Mouse (Mus musculus) gastrocnemius, postnatal 4 days (tissue): ENCODE results near the gene Gm17359. TPM values are rescaled to one million over a fixed set of nuclear protein-coding genes. Genes with fewer than 3 reads are reported as not detected.

ENCODE experiments used
- DNase-seq, 2 experiments: peaks; one replicate each; pipeline ENCODE4 v3.0.0; 2021 to 2022; ENCODE audit warnings: low spot score in 2 of 2, mixed read lengths in 2 of 2
- total RNA-seq, 2 experiments: library from RNA; stranded (reverse); gene quantifications; 2 replicates each; pipeline ENCODE4 v1.2.3; 2021

Gm17359 gene
- total RNA-seq, 2 experiments from 2014 or later, result not detected

DNA sequence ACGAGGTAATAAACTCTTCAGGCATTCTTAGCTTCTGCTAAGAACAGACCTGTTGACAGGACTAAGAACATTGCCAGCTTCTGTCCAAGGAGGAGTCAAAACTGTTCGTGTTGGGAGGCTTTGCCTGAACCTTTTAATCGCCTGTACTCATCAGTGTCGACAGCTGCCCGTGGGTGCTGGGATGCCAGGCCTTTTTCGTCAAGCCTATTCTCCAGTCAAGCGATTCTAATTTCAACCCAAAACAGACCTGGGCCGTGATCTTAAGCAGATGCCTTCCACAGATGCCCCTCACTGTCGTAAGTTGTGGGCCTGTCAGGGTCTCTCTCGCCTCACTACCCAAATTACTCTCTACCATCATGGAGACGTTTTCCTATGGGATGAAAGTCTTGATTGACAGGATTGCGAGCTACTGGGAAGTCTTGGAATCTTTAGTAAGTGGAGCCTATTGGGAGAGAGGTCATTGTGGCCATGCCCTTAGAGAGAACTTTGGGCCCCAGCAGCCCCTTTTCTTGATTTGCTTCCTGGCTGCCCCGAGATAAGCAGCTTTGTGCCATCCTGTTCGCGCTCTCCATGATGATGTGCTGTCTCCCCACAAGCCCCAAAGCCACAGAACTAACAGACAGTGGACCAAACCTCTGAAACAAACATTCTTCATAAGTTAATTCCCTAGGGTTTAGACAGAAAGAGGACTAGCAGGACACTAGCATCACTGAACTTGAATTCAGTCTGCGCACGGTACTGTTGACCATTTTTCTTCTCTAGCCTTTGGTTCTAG lies 6.7 kb downstream of the Gm17359 start:
- no peak for DNase-seq

DNA sequence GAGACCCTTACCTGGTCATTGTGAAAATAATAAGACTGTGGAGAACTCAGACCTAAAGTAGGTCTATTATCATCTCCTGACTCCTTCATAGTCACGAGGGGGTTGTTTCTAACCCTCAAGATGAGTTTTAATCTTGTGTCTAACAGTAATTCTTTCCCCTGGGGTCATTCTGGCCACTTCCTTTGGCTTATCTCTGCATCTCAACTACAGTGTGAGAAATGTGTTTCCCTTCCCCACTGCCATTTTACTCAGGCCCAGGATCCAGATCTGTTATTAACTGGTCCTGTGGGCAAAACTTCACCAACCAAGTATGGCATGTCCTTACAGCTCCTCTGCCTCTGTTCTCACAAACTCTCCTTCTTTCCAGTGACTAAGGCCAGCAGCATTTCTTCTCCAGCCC lies 12.8 kb downstream of the Gm17359 start:
- no peak for DNase-seq

DNA sequence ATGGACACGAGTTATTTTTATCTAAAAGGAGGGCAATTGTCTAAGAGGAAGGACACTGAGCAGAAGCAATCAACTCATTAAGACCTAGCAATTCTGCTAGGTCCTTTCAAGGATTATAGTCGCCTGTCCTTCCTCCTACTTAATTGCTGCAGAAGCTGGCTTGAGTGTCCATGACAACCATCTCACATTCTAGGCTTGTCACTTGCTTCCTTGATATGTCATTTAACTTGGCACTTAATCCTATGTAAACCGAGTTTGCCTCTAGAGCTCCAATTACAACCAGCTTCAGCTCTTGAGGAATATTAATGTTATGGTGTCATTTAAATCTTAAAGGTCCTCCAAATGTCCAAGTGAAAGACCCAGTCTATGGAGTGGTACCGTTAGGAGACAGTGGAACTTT lies 22.3 kb downstream of the Gm17359 start:
- DNase-seq, result no peak

DNA sequence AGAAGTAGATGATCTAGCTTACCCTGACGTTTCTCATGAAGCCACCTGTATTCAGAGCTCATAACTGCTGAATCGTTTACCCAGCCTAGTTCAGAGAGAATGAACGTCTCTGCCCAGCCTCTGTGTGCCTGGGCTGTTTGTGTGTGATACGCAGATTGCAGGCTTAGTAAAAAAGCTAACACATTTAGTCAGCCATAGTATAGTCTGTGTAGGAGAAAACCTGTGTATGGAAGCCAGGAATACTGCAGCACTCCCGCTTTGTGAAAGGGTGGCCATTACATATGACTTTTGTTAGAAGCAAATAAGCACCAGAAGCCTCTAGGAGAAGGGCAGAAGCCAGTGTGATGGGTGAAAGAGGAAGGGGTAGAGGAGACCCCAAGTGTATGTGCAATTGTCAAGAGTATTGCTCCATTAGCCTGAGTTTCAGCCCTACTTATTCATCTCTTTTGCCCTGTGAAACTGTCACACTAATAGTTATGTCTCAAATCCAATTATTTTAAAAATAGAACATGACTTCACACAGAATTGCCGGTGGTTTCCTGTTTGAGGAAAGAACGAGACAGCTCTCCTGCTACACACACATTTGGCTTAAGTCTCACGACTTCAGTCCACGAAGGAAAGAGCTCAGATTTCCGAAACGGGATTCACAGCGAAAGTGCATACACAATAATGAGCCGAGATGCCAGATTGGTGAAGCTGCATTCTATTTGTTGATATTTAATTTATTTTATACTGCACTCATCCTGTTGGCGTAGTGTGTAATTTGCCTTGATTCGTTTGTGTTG lies 24.0 kb downstream of the Gm17359 start:
- DNase-seq, result no peak

DNA sequence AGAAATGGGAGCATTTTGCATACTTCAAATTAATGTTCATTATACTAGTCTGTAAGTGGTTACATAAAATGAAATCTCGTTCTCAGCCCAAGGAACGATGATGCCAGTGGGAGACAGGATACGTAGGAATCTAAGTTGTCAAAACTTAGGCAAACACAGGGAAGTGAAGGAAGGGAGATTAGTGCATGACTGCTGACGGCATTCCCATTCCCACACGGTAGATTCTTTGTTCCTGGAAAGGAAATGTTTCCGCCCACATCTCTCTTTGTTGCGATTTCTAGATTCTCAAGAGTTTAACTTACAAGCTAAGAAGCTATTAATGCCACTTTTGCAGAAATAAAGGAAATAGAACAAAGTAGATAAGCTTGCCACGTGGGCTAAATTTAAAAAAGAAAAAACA lies 29.6 kb downstream of the Gm17359 start:
- DNase-seq, result no peak

DNA sequence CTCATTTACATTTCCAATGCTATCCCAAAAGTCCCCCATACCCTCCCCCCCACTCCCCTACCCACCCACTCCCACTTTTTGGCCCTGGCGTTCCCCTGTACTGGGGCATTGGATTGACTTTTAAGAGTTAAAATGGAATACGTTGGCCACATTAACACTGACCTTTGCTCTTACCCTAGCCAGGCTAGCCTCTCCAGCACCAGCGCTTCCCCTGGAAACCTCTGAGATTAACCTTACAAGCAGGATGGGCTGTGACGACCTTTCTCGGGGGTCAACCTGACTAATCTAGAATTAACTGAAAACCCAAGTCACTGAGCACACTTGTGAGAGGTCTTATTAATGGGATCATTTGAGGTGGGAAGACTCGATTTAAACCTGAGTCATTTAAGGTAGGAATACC lies 31.8 kb downstream of the Gm17359 start:
- DNase-seq, result no peak

DNA sequence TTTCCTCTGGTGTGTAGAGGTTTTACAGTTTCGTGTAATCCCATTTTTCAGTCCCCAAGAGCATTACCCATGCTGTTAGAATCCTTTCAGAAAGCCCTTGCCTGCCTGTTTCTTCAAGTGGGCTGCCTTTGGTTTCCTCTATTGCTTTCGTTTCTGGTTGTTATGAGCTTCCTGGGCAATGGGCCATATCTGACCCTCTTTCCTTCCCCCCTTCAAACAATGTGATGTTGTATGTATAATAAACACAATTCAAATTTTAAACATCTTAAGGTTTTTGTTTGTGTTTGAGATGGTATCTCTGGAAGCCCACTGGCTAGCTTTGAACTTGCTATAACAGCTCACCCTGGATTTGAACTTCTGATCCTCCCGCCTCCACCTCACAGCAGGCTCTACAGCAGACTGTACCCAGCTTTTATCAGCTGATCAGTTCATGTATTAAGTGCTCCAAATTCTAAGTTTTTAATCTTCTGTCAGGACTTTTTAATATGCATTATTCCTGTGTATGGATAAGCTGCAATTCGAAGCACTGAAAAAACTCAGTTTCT lies 34.0 kb downstream of the Gm17359 start:
- DNase-seq, result no peak

DNA sequence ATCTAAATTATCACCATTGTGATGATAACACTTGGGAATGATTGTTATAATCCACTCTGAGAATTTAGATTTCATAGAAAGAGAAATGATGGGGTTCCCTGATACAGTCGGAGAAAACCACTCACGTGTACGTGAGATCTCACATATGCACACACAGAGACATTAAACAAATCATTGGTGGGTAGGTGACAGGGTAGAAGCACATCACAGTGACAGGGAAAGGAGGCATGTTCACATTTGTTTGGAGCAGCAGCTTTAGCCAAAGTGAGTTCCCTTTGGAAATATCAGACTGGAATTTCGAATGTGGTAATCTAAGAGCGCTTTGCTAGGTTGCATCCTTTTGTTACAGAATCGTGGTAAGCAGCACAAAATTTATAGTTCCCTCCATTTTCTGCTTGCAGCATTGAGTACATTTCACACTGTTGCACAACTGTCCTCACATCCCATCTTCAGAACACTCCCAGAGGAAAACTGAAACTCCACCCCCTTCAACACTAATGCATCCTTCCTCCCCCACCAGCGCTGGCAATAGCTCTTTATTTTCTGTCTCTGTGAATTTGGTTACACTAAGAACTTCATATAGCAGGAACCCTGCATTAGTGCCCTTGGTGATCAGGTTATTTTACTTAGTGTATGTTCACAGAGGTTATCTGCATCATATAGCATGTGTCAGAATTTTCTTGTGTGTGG lies 35.2 kb downstream of the Gm17359 start:
- DNase-seq, result no peak

DNA sequence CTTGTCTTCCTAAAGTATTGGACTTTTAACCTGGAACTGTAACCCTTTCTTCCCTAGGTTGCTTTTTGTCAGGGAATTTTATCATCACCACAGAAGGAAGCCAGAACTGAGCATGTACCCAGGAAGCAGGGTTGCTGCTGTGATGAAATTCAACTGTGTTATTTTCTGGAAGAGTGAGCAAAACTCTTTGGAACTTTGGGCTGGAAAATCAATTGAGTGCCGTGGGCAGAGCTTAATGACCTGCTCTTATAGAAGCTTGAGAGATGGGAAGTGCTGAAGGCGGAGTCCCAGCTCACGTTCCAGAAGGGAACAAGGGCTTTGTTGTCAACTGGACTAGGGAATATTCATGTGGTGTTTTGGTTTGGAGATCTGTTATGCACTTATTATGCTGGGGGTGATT lies 37.5 kb downstream of the Gm17359 start:
- no peak for DNase-seq

DNA sequence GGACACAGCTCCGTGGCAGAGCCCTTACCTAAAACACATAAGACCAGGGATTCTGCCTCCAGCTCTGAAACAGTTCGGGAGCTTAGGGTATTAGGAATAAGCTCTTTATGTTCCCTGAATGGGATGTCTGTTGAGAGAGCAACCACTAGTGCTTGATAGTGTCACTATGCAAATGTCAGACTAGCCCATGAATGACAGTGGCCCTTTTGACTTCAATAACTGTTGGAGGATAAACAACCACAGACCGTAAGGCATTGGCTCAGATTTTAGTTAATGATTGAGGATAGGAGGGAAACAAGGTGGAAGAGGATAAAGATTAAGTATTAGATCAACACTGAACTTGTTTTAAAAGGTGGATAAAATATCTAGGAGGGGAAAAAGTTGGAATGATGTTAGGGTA lies 41.6 kb downstream of the Gm17359 start:
- DNase-seq, result no peak

DNA sequence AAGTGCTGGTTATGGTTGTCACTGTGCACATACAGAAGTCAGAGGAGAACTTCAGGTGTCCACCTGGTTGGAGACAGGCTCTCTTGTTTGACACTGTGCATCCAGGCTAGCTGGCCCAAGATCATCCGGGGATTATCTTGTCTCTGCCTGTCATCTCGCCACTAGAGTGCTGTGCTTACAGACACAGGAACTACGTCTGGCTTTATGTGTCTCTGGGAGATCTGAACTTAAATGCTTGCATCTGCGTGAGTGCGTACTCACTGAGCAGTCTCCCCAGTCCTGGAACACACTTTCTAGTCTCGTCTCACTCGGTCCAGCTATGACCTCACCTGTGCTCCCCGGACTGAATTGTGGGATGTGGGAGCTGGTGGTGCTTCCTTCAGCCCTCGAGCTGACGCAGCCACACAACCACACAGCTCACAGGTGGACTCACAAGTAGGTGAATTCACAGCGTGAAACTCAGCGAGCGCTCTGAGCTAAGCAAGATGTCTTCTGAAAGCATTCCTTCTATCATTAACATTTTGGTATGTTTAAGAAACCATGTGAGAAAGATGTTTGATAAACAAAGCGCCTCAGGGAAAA lies 42.9 kb downstream of the Gm17359 start:
- no peak for DNase-seq

DNA sequence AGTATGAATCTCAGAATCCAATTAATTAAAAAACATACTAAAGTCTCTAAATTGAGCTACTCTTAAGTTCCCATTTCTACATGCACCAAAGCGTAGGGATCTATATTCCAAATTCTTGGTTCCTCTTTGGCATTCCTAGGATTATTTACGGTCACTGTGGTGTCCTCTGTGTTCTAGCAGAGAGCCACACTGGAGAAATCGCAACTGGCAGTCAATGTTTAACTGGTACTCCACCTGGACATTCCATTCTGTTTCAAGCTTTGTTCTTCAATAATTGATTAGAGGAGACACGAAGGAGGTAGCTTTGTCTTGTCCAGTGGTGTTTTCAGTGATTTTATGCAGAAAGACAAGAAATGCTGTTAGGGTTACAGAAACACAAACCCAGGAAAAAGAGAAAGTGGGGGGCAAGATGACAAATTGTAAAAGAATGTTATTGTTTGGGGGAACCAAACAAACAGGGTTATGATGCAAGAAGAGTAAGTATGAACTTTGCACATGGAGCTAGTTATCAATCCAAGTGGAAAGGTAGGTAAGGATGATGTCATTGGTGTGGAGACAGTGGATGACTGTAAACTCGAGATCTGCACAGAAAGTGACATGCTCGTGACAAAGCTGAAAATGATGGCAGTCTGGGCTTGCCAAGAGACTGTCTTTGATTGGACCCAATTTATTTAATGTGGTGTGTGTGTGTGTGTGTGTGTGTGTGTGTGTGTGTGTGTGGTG lies 43.6 kb downstream of the Gm17359 start:
- DNase-seq, result no peak

DNA sequence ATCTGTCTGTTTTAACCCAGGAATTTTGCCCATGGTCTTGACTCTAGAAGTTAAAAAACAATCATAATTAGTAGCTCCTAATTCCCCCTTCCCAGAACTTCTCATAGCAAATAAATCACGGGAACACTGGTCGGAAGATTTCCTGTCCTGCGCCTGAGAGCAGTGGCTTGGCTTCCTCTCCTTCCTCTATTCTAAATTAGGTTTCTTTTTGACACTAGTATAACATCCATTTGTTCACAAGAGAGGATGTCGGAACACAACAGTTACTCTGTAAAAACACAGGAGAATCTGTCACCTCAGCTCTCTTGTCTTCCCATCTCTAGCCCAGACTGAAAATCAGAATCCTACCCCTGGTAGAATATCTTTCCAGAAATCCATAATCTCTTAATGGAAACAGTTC lies 44.9 kb downstream of the Gm17359 start:
- DNase-seq, result no peak

DNA sequence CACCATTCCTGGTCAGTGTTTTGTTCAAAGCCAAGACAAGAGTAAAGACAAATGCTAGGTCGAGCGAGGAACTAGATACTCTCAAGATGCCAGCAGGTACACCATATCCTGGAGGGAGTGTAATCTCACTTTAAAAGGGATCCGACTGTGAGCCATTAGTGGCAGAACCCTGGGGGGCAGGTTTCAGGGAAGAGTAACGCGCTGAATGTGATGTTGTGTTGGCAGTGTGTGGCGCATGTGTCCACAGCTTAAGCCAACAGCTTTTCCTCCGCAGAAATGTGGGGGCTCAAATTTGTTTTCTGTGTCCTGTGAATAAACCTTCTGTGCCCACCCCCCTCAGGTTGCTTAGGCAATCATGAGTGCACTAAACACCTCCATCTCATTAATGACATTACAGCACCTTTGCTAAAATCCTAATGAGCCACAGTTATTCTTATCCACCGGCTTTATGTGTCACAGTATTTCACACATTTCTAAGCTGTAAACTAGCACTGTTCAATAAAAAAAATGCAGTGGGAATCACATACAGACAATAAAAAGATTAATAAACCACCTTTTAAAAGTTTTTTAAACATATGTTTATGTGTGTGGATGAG lies 49.1 kb downstream of the Gm17359 start:
- no peak for DNase-seq

DNA sequence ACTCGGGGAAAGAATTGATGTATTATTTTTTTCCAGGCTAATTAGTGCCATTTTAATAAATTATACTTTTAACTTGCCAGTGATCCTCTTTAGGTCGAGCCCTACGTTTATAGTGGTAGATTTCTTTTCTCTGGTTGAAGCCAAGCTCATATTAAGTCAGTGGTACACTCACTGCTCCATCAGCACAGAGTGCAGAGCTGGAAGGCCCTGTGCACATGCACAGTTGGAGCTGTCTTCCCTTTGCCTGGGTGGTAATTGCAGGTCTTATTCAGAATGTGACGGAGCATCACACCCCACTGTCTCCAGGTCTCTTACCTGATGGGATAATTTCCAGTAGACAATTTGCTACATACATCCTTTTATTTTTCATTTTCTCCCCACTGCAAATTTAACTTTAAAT lies 52.6 kb downstream of the Gm17359 start:
- no peak for DNase-seq

DNA sequence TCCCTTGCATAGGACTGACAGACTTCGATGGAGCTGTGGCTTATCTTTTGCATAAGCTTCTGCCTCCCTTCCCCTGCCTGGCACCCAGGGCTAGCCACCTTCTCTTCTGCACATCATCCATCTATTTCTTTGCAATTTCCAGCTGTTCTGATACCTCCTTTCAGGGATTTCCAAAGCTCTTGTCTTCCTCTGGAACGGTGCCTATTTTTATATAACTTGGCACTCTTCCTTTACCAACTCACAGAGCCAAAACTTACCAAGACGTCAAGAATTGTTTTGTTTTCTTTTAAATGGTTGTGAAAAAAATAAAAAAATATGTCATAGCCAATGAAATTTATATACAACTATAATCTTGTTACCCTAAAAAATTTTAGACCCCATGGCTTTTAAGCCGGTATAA lies 64.1 kb downstream of the Gm17359 start:
- no peak for DNase-seq

DNA sequence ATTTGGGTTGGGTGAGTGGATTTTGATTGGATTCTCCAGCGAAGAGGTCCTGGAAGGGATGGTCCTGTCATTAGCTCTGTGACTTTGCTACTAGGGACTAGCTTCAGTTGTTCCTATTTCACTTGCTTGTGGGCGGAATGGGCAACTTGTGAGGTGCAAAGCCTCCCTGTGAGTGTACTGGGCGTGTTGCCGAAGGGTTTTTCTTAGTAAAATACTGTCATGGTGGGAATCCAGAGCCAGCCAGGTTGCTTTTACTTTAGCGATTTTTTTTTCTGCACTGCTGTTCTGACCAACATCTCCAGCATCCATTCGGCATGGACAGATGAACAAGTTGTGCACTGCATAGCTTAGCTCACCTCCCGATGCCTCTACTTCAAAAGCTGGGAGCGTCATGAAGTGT lies 65.6 kb downstream of the Gm17359 start:
- no peak for DNase-seq

DNA sequence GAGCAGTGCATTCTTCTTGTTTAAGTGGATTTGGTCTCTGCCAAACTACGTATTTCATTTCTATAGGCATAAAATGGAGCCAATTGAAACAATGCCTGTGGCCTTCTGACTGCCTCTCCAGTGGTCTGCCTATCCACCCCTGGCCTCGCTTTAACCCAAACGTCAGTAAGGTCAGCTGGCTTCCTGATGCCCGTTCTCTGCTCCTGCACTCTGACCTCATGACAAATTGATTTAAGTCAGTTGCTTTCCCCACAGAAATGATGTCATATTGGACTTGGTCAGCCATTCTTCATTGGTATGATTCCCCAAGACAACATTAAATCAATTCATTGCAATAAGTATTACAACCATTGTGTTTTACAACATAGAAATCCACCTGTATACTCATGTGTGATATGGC lies 72.1 kb downstream of the Gm17359 start:
- no peak for DNase-seq

DNA sequence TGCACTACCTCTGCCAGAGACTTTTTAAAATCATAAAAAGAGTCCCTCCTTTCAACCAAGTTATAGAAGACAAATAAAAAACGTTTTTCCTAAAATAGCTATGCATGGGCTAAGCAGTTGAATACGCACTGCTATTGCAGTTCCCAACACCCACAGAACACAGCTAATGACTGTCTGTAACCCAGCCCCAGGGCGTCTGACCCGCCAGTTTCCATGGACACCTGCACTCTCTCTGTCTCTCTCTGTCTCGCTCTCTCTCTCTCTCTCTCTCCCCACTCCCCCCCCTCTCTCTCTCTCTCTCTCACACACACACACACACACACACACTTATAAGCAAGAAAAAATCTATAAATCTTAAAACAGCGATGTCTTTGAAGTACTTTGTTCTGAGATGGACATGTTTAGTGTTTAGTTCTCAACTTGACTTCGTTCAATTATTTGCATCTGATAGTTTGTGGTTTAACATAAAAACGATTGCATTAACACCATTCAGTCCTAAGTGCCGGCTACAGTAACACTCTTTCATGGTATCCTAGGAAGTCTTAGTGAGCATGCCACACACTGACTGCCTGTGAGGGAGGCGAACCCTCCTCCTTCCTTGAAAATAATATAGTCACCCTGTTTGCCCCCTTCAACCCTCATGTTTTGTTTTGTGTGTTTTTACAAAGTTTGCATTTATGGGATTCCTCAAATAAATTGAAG lies 73.6 kb downstream of the Gm17359 start:
- no peak for DNase-seq

DNA sequence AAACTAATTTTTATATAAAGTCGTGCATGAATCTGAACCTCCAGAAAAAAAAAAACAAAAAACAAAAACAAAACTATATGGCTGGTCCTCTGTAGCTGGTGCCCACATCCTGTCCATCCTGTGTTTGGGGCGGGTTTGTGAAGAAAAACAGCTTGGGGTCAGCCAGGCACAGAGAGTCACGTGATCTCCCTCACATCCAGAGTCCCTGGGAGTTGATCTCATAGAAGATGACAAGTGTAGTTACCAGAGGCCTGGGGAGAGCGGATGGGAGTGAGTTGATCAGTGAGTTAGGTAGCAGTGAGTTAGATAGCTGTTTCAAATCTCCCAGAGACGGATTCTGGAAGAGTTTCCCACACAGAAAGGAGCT lies 74.2 kb downstream of the Gm17359 start:
- no peak for DNase-seq
